Mouse (Mus musculus) bone marrow macrophage, adult 2 months (primary cell): ENCODE data around the gene Vash2. TPM values are rescaled to one million over a fixed set of nuclear protein-coding genes. Genes with fewer than 3 reads are reported as not detected.

Experiments used
- H3K27ac ChIP-seq: 2 replicates; pipeline ENCODE4 v1.5.1; 2012; ENCODE audit warnings: low read depth, low read length; ENCODE audit not compliant: insufficient read depth
- H3K4me1 ChIP-seq: 2 replicates; pipeline ENCODE4 v1.6.1; 2012; ENCODE audit warnings: low read length; ENCODE audit not compliant: control insufficient read depth, insufficient read depth
- H3K4me3 ChIP-seq: 2 replicates; pipeline ENCODE4 v1.5.1; 2012; ENCODE audit warnings: mild to moderate bottlenecking, low read length, moderate library complexity; ENCODE audit not compliant: insufficient read depth
- CTCF ChIP-seq: IDR thresholded peaks from 2 replicates; pipeline ENCODE4 v1.5.1; 2012; ENCODE audit warnings: low read depth, mild to moderate bottlenecking, low read length, moderate library complexity
- POLR2A ChIP-seq: IDR thresholded peaks from 2 replicates; pipeline ENCODE4 v1.6.1; 2012; ENCODE audit warnings: mild to moderate bottlenecking, low read depth, low read length, borderline replicate concordance
- polyA plus RNA-seq: library from polyadenylated mRNA; stranded (reverse); fragments of >200 nt; gene quantifications from 2 replicates; pipeline ENCODE4 v1.2.4, GENCODE M21; 2012; ENCODE audit not compliant: missing spikeins, insufficient read depth, insufficient read length

The Vash2 gene
- polyA plus RNA-seq, 1 experiment, result 0.28 TPM

DNA sequence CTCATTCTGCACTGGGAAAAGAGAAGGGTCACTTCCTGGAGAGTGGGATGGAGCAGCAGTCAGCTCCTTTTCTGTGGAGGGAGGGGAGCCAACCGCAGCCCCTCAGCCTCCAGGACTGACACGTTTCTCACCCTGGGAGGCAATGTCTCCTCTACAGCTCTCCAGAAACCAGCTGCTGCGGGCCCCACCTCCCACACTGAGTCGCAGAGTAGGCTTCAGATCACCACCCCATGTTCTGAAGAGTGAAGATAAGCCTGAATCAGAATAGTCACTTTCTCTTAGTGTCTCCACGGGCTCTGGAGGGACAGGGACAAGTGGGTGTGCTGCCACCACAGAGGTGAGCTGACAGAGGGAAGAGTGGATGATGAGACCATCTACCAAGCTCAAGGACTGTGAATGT, 20.3 kb downstream of the Vash2 start:
- TF ChIP-seq CTCF, result no peak
- no peak for TF ChIP-seq POLR2A
- Histone ChIP-seq H3K4me3 (no peak overlapping the region), H3K27ac (no peak overlapping the region), H3K4me1 (no peaks in the 10 kb centered on the region)

DNA sequence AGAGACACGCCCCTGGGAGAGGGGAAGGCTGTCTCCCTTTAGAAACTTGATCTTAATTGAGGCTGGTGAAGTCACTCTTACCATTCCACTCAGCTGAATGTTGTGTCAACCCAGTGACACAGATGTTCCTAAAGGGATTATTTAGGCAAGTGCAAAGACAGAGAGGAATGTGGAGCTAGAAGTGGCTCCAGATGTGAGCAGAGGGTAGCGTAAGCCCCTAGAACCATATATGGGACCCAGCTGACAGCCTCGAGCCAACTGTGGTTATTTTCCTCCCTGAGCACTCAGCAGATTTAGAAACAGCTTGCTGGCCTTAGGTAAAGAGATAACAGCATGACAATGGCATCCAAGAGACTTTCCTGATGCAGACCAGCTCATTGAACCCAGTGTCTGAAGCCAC, 26.1 kb downstream of the Vash2 start:
- Histone ChIP-seq H3K27ac (no peak overlapping the region), H3K4me1 (0 out of 2 replicates have a peak, but pooled peaks cover 3% of the 10 kb centered on the region), H3K4me3 (no peak overlapping the region)
- TF ChIP-seq CTCF, result no peak
- no peak for TF ChIP-seq POLR2A

- no peak overlapping the region for H3K27ac ChIP-seq
- TF ChIP-seq POLR2A, result no peak
- no peak for TF ChIP-seq CTCF
- H3K4me3 ChIP-seq, result no peak overlapping the region
- 0 out of 2 replicates have a peak, but pooled peaks cover 3% of the 10 kb centered on the region for H3K4me1 ChIP-seq
Observed at GRCm38 (mm10) chr1:190951014-190951413, 28.1 kb downstream of the Vash2 start.

- no peak overlapping the region for H3K4me3 ChIP-seq
- no peak overlapping the region for H3K27ac ChIP-seq
- H3K4me1 ChIP-seq, result 0 out of 2 replicates have a peak, but pooled peaks cover 3% of the 10 kb centered on the region
- TF ChIP-seq POLR2A (no peak), CTCF (no peak)
Observed at GRCm38 (mm10) chr1:190948846-190949245, 30.2 kb downstream of the Vash2 start.

DNA sequence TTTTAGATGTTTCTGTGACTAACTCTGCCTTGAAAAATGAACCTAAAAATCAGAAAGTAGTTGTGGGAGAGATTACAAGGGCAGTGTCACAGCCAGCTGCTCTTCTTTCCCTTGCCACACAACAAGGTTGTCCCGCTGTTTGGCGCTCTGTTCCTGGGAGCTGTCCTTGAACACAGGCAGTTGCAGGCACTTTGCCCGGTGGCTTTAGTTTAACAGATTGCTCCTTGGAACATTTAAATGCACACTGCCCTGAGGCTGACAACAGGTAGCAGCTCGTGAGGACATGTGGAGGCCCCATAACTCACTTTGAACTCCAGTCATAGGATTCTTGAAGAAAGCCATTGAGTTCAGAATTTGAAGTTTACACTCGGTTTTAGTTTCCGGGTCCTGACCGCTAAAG, 30.7 kb downstream of the Vash2 start:
- no peak overlapping the region for H3K4me3 ChIP-seq
- TF ChIP-seq POLR2A (no peak), CTCF (no peak)
- H3K4me1 ChIP-seq, result 0 out of 2 replicates have a peak, but pooled peaks cover 3% of the 10 kb centered on the region
- no peak overlapping the region for H3K27ac ChIP-seq

DNA sequence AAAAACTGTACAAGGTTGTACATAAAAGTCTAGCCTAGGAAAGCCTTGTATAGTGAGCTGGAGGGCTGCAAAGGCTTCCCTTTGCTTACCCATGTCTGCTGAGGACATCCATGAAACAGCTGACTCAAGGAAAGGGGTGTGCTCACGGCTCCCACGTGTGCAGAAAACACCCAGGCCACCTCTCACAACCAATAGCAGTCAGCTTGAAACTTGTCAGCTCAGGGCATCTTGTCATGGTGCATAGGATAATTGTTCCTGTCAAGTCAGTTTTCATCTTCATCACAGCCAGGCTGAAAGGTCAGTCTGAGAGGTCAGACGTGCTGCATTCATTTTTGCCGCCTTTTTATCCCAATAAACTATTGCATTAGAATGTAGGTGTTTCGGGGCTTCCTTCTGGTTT, 31.1 kb downstream of the Vash2 start:
- no peak overlapping the region for H3K4me3 ChIP-seq
- H3K27ac ChIP-seq, result no peak overlapping the region
- 0 out of 2 replicates have a peak, but pooled peaks cover 3% of the 10 kb centered on the region for H3K4me1 ChIP-seq
- TF ChIP-seq POLR2A (no peak), CTCF (no peak)

GRCm38 (mm10) chr1:190944109-190944760, 34.9 kb downstream of the Vash2 start:
- no peak for TF ChIP-seq POLR2A
- peak; percentile 47; the same call in 1 of the 2 replicates for TF ChIP-seq CTCF
- Histone ChIP-seq H3K4me3 (no peak overlapping the region), H3K4me1 (no peaks in the 10 kb centered on the region), H3K27ac (no peak overlapping the region)

DNA sequence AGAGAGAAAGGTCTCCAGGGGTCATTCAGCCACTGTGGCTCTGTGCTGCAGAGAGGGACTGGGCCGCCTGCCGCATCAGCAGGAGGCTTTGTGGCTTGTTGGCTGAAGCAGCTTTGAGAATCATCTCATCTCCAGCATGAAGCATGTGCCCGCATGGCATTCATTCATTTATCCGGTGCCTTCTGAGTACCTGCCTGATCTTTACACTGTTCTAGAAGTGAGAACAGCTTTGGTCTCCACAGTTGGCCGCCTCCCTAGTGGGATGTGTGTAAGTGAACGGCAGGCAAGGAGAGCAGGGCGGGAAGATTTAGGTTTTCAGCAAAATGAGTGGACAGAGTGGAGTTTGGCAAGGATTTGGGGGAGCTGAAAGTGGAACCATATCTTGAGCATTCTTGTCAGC, 39.3 kb downstream of the Vash2 start:
- no peak overlapping the region for H3K27ac ChIP-seq
- no peak for TF ChIP-seq CTCF
- TF ChIP-seq POLR2A, result no peak
- H3K4me3 ChIP-seq, result no peak overlapping the region
- no peaks in the 10 kb centered on the region for H3K4me1 ChIP-seq

DNA sequence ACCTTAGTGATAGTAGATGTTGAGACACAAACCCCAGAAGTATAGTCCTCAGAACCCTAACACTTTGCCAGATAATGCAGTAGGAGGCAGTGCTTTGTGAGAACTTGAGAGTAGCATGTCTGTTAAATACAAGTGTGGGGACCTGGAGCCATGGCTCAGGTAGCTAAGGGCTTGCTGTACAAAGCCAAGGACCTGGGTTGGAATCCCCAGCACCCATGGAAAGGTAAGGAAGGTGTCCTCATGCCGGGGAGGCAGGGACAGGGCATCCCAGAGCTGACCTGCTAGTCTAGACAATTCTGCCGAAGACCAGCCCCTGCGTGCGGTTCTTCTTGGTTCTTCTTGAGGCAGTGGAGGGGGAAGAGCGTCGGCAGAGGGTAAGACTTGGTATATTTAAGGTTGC, 48.9 kb downstream of the Vash2 start:
- Histone ChIP-seq H3K27ac (no peak overlapping the region), H3K4me3 (no peak overlapping the region), H3K4me1 (peaks cover 8% of the 10 kb centered on the region)
- TF ChIP-seq CTCF, result no peak
- no peak for TF ChIP-seq POLR2A

DNA sequence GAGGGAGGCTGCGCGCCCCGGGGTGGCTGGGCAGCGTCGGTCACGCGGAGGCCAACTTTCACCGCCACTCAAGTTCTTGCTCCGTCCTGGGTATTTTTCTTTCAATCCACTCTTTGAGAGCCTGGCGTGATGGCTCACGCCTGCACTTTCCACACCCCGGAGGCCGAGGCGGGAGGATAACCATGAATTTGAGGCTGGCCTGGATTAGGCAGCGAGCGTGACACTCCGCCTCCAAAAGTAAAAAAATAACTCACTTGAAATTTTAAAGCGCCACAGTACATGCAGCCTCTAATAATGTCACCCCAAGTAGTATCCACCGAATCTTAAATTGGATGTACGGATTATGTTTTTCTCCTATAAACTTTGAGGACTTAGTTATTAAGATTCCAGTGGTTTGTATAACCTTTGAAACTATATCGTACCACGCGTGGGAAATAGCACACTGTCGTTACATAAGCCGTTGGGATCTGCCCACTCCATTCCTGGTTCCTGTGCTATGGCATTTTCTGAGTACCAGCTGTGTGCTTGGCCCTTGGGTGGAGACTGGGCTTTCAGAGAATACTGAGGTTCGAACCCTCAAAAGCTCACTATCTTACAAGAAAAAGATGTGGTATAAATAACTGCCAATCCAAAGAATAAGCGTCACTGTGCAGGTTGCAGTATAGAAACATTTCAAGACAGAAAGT, 49.9 kb downstream of the Vash2 start:
- H3K27ac ChIP-seq, result peak overlapping the region; percentile 86
- H3K4me3 ChIP-seq, result peak overlapping the region; percentile 73
- H3K4me1 ChIP-seq, result peaks cover 8% of the 10 kb centered on the region
- TF ChIP-seq POLR2A (no peak), CTCF (no peak)
